Mouse (Mus musculus): Measurements from ENCODE around the gene Phyhd1.

DNA sequence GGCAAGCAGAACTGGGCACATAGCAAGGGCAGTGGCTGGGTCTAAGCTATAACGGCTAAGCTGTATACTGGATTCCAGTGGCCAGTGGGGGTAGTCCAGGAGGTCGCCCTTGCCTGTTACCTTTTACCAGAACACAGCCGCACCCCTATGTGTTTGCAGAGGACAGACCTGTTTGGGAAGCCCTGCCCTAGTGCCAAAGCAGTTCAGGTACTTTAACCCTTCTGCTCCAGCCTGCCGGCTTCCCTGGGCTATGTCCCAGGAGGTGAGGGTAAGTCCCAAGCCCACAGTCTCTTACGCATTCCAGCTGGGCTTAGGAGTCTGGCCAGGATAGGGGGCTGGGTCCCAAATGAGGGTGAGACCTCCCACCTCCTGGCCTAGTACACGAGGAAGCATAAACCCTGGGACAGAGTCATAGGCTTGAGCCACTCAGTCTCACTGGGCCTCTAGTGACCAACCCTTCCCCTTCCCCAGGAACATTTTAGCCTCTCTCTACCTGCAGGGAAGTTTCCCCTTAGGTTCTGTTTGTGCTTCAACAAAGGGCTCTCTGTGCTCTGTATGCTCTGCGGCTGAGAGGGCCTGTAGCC lies 21.3 kb upstream of the Phyhd1 start:
- TF ChIP-seq CTCF (IDR thresholded peaks at IDR 0.05; ENCODE audit: borderline replicate concordance, insufficient read depth, low read length) (no peak), POLR2A (IDR thresholded peaks at IDR 0.05; ENCODE audit: low read depth, low read length) (no peak)

All from embryonic fibroblast, embryonic 13.5 days (primary cell).